In the genomic region with DNA sequence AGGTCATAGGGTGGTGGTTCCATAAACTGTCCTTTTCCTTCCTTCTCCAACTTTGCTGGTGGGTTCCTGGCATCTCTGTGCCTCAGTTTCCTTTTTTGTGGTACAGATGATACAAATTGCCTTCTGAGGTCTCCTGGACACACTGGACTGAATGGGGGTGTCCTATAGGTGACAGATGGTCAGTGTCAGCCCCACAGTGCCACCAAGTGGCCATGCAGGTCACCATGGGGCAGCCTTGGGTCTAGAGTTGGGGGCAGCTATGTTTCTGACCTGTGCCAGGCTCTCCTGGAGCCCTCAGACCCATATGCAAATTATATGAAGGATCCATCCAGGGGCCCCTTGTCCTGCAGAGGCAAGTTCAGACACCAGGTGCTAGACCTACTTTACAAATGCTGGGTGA, we compare ENCODE assay signal across 11 mouse cellular contexts. TPM values are rescaled to one million over a fixed set of nuclear protein-coding genes. Genes with fewer than 3 reads are reported as not detected.
DNase-seq lines count a peak whose midpoint lies in the region; ATAC-seq and TF ChIP-seq lines count a peak whose summit lies in the region.
"Had no signal": no experiment of that assay in that cellular context is flagged by ENCODE, and none has a peak within 500 bp of the region (broad histone marks: within the 10 kb centered on the region; RNA-seq: fewer than 3 reads in every experiment).

No protein-coding gene starts in this region.

- H3K4me3 ChIP-seq in cerebellum, adult 2 months (replicated peaks; ENCODE audit: insufficient read depth, low read depth, low read length), result no peak overlapping the region
- H3K4me3 ChIP-seq in neural tube, embryonic 15.5 days (replicated peaks), result no peak overlapping the region
- no peak overlapping the region for H3K4me3 ChIP-seq in limb, embryonic 13.5 days
- H3K4me3 ChIP-seq: embryonic facial prominence, embryonic 15.5 days had no signal

- no peaks in the 10 kb centered on the region for H3K9me3 ChIP-seq in neural tube, embryonic 15.5 days (replicated peaks)
- H3K9me3 ChIP-seq in limb, embryonic 13.5 days, result no peaks in the 10 kb centered on the region
- H3K9me3 ChIP-seq: embryonic facial prominence, embryonic 15.5 days had no signal

- no peak for ATAC-seq in neural tube, embryonic 15.5 days (ENCODE audit: low FRiP score)
- peak; percentile 9; the same call in 1 of the 2 replicates for ATAC-seq in limb, embryonic 13.5 days (ENCODE audit: low FRiP score, low read depth)
- no peak for ATAC-seq in cerebellum, adult (ENCODE audit: insufficient number of reproducible peaks, low FRiP score, low TSS enrichment)

- H3K9ac ChIP-seq in neural tube, embryonic 15.5 days (replicated peaks), result no peak overlapping the region
- no peak overlapping the region for H3K9ac ChIP-seq in limb, embryonic 13.5 days
- H3K9ac ChIP-seq: embryonic facial prominence, embryonic 15.5 days had no signal

- no peaks in the 10 kb centered on the region for H3K27me3 ChIP-seq in cerebellum, adult 2 months (ENCODE audit: control insufficient read depth, insufficient read depth, low read length)
- H3K27me3 ChIP-seq in neural tube, embryonic 15.5 days (replicated peaks), result peaks cover 9% of the 10 kb centered on the region; the same call in 1 of the 2 replicates
- peaks cover 22% of the 10 kb centered on the region for H3K27me3 ChIP-seq in limb, embryonic 13.5 days
- H3K27me3 ChIP-seq: CH12.LX; embryonic facial prominence, embryonic 15.5 days had no signal

- intact Hi-C loops in gastrocnemius, postnatal 14 days (cut with DNase I; ENCODE audit: low total_unique reads), result loop anchor here (5.0 kb wide), 1 partner anchor 271 kb away; no protein-coding TSS in a partner anchor

- TF ChIP-seq POLR2A in cerebellum, adult 2 months (IDR thresholded peaks at IDR 0.05; ENCODE audit: borderline replicate concordance, insufficient read depth, low read length), result no peak

- no peak overlapping the region for H3K4me2 ChIP-seq in neural tube, embryonic 15.5 days
- no peak overlapping the region for H3K4me2 ChIP-seq in limb, embryonic 13.5 days (replicated peaks)
- H3K4me2 ChIP-seq: embryonic facial prominence, embryonic 15.5 days had no signal

- H3K27ac ChIP-seq in cerebellum, adult 2 months (ENCODE audit: insufficient read depth, low read length), result no peak overlapping the region
- H3K27ac ChIP-seq in neural tube, embryonic 15.5 days (replicated peaks), result no peak overlapping the region
- no peak overlapping the region for H3K27ac ChIP-seq in limb, embryonic 13.5 days
- H3K27ac ChIP-seq: embryonic facial prominence, embryonic 15.5 days; macrophage had no signal

- no peak for DNase-seq in cerebellum, adult 2 months
- DNase-seq in cerebellum, postnatal 4 days (ENCODE audit: low spot score in 2 of 2), result no peak
- peak; percentile 50 for DNase-seq in neural tube, embryonic 10.5 days (ENCODE audit: extremely low spot score, low spot score)
- peak; percentile 54 for DNase-seq in gastrocnemius, postnatal 14 days
- DNase-seq in layer of hippocampus, postnatal 36 days, result no peak

- TF ChIP-seq CTCF in cerebellum, adult 2 months (IDR thresholded peaks at IDR 0.05; ENCODE audit: borderline replicate concordance, insufficient read depth, low read depth, low read length), result peak; percentile 50; the same call in 1 of the 2 replicates

- no peaks in the 10 kb centered on the region for H3K36me3 ChIP-seq in neural tube, embryonic 15.5 days
- no peaks in the 10 kb centered on the region for H3K36me3 ChIP-seq in limb, embryonic 13.5 days
- H3K36me3 ChIP-seq: embryonic facial prominence, embryonic 15.5 days had no signal

- no peaks in the 10 kb centered on the region for H3K4me1 ChIP-seq in cerebellum, adult 2 months (ENCODE audit: control insufficient read depth, insufficient read depth, low read length)
- H3K4me1 ChIP-seq in neural tube, embryonic 15.5 days, result peaks cover 23% of the 10 kb centered on the region
- peaks cover 28% of the 10 kb centered on the region for H3K4me1 ChIP-seq in limb, embryonic 13.5 days

RNA-seq across cellular contexts. Expression of a gene that starts 50.8 kb away (rescaled TPM):
- polyA plus RNA-seq in cerebellum, adult 2 months (2012; rRNA removed), result not detected in 2 replicates
- not detected in 2 replicates for polyA plus RNA-seq in neural tube, embryonic 15.5 days (2015; fragmentation: Nextera tagmentation; extraction: Ambion mirVana)
- not detected for total RNA-seq in gastrocnemius, postnatal 14 days (2021)
- not detected in 2 replicates for polyA plus RNA-seq in limb, embryonic 13.5 days (2015; fragmentation: Nextera tagmentation; extraction: Ambion mirVana)
- not detected for total RNA-seq in layer of hippocampus, postnatal 36 days (2021)
- total RNA-seq: CH12.LX had no signal
- polyA plus RNA-seq: embryonic facial prominence, embryonic 15.5 days; macrophage had no signal

Comparison
In these comparisons a context has a peak if more than half of its experiments do, and no peak if none do; other contexts are left out.
1. DNase-seq: peak in neural tube, embryonic 10.5 days (single experiment) and gastrocnemius, postnatal 14 days (single experiment); none in cerebellum, adult 2 months (0 of 2), cerebellum, postnatal 4 days (0 of 2) and layer of hippocampus, postnatal 36 days (0 of 2).